Mouse (Mus musculus): ENCODE measurements around the gene Mpzl3. TPM values are rescaled to one million over a fixed set of nuclear protein-coding genes. Genes with fewer than 3 reads are reported as not detected.

Mpzl3 gene
- polyA plus RNA-seq, 1 experiment, result 3.8 TPM

- H3K4me3 ChIP-seq (replicated peaks; ENCODE audit: control insufficient read depth, low read depth, low read length), result no peak overlapping the region
- TF ChIP-seq POLR2A (IDR thresholded peaks at IDR 0.05; ENCODE audit: borderline replicate concordance, control insufficient read depth, low read depth, low read length) (no peak), CTCF (IDR thresholded peaks at IDR 0.05; ENCODE audit: control insufficient read depth, insufficient read depth, low read length) (no peak)
- WGBS, result 35% methylated on average over 10 of the region's 10 CpGs
Measured at GRCm38 (mm10) chr9:45118552-45118951, 63.6 kb downstream of the Mpzl3 start.

DNA sequence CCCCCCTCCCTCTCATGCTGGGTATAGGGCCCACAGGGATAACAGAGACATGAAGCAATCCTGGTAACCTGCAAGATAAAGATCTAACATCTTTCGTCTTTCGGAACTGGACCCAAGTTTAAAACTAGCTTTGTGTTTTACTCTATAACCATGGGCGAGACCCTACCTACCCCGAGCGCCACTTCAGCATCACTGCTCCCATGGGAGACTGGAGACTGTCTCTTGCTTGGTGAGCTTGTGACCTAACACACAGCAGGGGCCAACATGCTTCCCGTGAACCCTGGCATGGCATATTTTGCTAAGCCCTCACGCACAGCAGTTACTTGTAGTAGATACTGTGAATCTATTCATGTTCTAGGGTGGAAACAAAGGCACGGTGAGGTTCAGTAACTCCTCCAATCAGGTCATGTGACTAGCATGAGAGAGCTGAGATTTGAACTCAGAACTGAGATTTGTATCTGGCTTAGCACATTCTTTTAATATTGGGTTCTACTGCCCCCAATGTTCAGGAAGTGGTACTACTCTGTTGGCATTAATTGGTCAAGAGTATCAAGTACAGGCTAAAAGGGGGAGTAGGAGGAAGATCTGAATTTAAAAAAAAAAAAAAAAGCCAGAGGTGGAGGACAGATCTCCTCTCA lies 64.4 kb downstream of the Mpzl3 start:
- 82% methylated on average over 8 of the region's 8 CpGs for WGBS
- Histone ChIP-seq H3K4me1 (ENCODE audit: control insufficient read depth, insufficient read depth, low read length) (peaks cover 1% of the 10 kb centered on the region; the same call in 1 of the 2 replicates), H3K27ac (ENCODE audit: control insufficient read depth, insufficient read depth, low read depth, low read length, poor library complexity) (no peak overlapping the region), H3K4me3 (replicated peaks; ENCODE audit: control insufficient read depth, low read depth, low read length) (no peak overlapping the region)
- TF ChIP-seq CTCF (IDR thresholded peaks at IDR 0.05; ENCODE audit: control insufficient read depth, insufficient read depth, low read length) (no peak), POLR2A (IDR thresholded peaks at IDR 0.05; ENCODE audit: borderline replicate concordance, control insufficient read depth, low read depth, low read length) (no peak)

More at GRCm38 (mm10) chr9:45118552-45118951, 63.6 kb downstream of the Mpzl3 start:
- Histone ChIP-seq H3K4me1 (ENCODE audit: control insufficient read depth, insufficient read depth, low read length) (peaks cover 1% of the 10 kb centered on the region; the same call in 1 of the 2 replicates), H3K27ac (ENCODE audit: control insufficient read depth, insufficient read depth, low read depth, low read length, poor library complexity) (no peak overlapping the region)

DNA sequence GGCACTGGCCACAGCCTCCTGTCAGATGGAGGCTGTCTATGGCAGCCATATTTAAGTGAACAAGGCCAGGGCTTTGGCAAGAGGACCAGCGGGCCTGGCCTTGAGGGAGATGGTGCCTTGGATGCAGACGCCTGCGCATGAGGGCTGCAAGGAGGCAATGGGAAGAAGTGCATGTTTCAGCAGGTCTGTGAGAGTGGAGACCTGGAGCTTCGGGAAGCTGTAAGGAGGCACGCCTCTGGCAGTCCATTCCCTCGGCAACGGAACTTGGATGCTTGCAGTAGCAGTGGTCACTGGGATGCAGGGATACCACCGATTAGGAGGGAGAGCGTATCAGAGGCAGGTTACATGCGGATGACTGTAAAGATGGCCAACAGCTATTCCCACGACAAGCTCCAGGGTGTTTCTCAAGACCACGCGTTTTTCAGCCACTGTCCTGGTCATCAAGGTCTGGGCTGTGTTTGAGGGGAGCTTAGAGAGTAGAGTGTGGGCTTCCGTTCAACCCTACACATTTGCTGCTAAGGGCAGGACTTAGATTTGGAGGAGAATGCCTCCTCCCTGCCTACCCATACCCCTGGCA lies 65.1 kb downstream of the Mpzl3 start:
- H3K27ac ChIP-seq (ENCODE audit: control insufficient read depth, insufficient read depth, low read depth, low read length, poor library complexity), result no peak overlapping the region
- H3K4me3 ChIP-seq (replicated peaks; ENCODE audit: control insufficient read depth, low read depth, low read length), result no peak overlapping the region
- H3K4me1 ChIP-seq (ENCODE audit: control insufficient read depth, insufficient read depth, low read length), result peaks cover 1% of the 10 kb centered on the region; the same call in 1 of the 2 replicates
- 85% methylated on average over 14 of the region's 14 CpGs for WGBS
- TF ChIP-seq CTCF (IDR thresholded peaks at IDR 0.05; ENCODE audit: control insufficient read depth, insufficient read depth, low read length) (no peak), POLR2A (IDR thresholded peaks at IDR 0.05; ENCODE audit: borderline replicate concordance, control insufficient read depth, low read depth, low read length) (no peak)

GRCm38 (mm10) chr9:45120567-45120966 lies 65.6 kb downstream of the Mpzl3 start:
- no peak for TF ChIP-seq CTCF (IDR thresholded peaks at IDR 0.05; ENCODE audit: control insufficient read depth, insufficient read depth, low read length)
- TF ChIP-seq POLR2A (IDR thresholded peaks at IDR 0.05; ENCODE audit: borderline replicate concordance, control insufficient read depth, low read depth, low read length), result no peak
- peaks cover 3% of the 10 kb centered on the region; the same call in 1 of the 2 replicates for H3K4me1 ChIP-seq (ENCODE audit: control insufficient read depth, insufficient read depth, low read length)
- no peak overlapping the region for H3K4me3 ChIP-seq (replicated peaks; ENCODE audit: control insufficient read depth, low read depth, low read length)
- H3K27ac ChIP-seq (ENCODE audit: control insufficient read depth, insufficient read depth, low read depth, low read length, poor library complexity), result no peak overlapping the region
- 82% methylated on average over 6 of the region's 6 CpGs for WGBS

- Histone ChIP-seq H3K27ac (ENCODE audit: control insufficient read depth, insufficient read depth, low read depth, low read length, poor library complexity) (no peak overlapping the region), H3K4me3 (replicated peaks; ENCODE audit: control insufficient read depth, low read depth, low read length) (no peak overlapping the region), H3K4me1 (ENCODE audit: control insufficient read depth, insufficient read depth, low read length) (peaks cover 3% of the 10 kb centered on the region; the same call in 1 of the 2 replicates)
- 43% methylated on average over 6 of the region's 6 CpGs for WGBS
- TF ChIP-seq CTCF (IDR thresholded peaks at IDR 0.05; ENCODE audit: control insufficient read depth, insufficient read depth, low read length), result no peak
- TF ChIP-seq POLR2A (IDR thresholded peaks at IDR 0.05; ENCODE audit: borderline replicate concordance, control insufficient read depth, low read depth, low read length), result no peak
Measured at GRCm38 (mm10) chr9:45121001-45121400, 66.0 kb downstream of the Mpzl3 start.

DNA sequence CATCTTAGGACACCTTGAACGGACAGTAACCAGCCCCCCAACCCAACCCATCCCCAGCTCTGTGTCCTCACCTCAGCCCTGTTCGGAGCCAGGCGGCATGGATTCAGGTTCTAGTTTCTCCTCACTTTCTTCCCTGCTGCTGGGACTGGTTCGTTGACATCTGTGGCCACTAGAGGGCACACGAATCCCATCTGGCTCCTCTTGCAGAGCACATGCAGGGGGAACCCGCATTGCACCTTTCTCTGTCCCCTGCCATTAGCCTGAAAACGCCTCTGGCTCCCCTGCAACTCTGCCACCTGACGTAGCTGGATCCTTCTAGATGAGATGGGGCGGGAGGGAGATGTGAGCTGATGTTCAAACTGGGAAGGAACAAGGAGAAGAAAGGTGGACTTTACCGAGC lies 66.8 kb downstream of the Mpzl3 start:
- H3K4me1 ChIP-seq (ENCODE audit: control insufficient read depth, insufficient read depth, low read length), result peaks cover 4% of the 10 kb centered on the region
- peak overlapping the region; percentile 1 for H3K4me3 ChIP-seq (replicated peaks; ENCODE audit: control insufficient read depth, low read depth, low read length)
- no peak for TF ChIP-seq POLR2A (IDR thresholded peaks at IDR 0.05; ENCODE audit: borderline replicate concordance, control insufficient read depth, low read depth, low read length)
- TF ChIP-seq CTCF (IDR thresholded peaks at IDR 0.05; ENCODE audit: control insufficient read depth, insufficient read depth, low read length), result peak; percentile 96
- WGBS, result 4% methylated on average over 10 of the region's 10 CpGs
- no peak overlapping the region for H3K27ac ChIP-seq (ENCODE audit: control insufficient read depth, insufficient read depth, low read depth, low read length, poor library complexity)

DNA sequence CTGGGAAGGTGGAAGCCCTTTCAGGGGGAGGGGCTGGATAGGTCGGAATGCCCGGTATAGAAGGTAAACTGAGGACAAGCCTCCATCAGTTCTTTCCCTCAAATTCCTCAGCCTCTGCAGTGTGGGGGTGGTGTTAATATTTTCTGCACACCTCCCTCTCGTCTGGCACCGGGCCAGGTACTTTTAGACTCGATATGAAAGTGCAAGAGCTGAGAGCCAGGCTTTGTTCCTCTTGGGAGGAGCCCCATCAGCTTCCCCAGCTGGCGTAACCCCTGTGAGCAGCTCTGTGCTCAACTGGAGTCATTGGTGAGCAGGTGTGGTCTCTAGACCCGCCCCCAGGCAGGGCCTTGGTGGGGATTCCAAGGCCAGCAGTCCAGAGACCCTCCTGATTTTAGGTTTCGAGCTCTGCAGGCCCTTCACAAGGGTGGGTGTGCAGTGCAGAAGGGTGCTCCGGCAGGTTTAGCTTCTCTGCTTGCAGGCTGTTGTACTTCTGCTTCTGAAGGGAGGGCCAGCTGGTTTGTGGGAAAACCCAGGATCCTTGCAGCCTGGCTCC lies 67.3 kb downstream of the Mpzl3 start:
- TF ChIP-seq POLR2A (IDR thresholded peaks at IDR 0.05; ENCODE audit: borderline replicate concordance, control insufficient read depth, low read depth, low read length) (no peak), CTCF (IDR thresholded peaks at IDR 0.05; ENCODE audit: control insufficient read depth, insufficient read depth, low read length) (no peak)
- Histone ChIP-seq H3K27ac (ENCODE audit: control insufficient read depth, insufficient read depth, low read depth, low read length, poor library complexity) (peak overlapping the region; percentile 26), H3K4me3 (replicated peaks; ENCODE audit: control insufficient read depth, low read depth, low read length) (peak overlapping the region; percentile 1), H3K4me1 (ENCODE audit: control insufficient read depth, insufficient read depth, low read length) (peaks cover 3% of the 10 kb centered on the region)
- 9% methylated on average over 9 of the region's 9 CpGs for whole genome bisulfite sequencing

GRCm38 (mm10) chr9:45125211-45125610 lies 70.2 kb downstream of the Mpzl3 start:
- peaks cover 3% of the 10 kb centered on the region for H3K4me1 ChIP-seq (ENCODE audit: control insufficient read depth, insufficient read depth, low read length)
- 82% methylated on average over 14 of the region's 14 CpGs for WGBS

More at GRCm38 (mm10) chr9:45125211-45125610, 70.2 kb downstream of the Mpzl3 start:
- no peak overlapping the region for H3K27ac ChIP-seq (ENCODE audit: control insufficient read depth, insufficient read depth, low read depth, low read length, poor library complexity)
- TF ChIP-seq POLR2A (IDR thresholded peaks at IDR 0.05; ENCODE audit: borderline replicate concordance, control insufficient read depth, low read depth, low read length) (no peak), CTCF (IDR thresholded peaks at IDR 0.05; ENCODE audit: control insufficient read depth, insufficient read depth, low read length) (no peak)
- peak overlapping the region; percentile 3 for H3K4me3 ChIP-seq (replicated peaks; ENCODE audit: control insufficient read depth, low read depth, low read length)

All from bone marrow, adult 2 months (tissue).